Mouse (Mus musculus) neural tube, embryonic 13.5 days (tissue): Measurements from ENCODE around the gene Kat5. TPM values are rescaled to one million over a fixed set of nuclear protein-coding genes. Genes with fewer than 3 reads are reported as not detected.

Source experiments
- polyA plus RNA-seq: library from polyadenylated mRNA; unstranded; fragments of >200 nt; fragmentation: Nextera tagmentation; extraction: Ambion mirVana; gene quantifications from 2 replicates; pipeline ENCODE4 v1.2.1, GENCODE M21; 2015

Gene Kat5
- polyA plus RNA-seq, 1 experiment from 2014 or later = 77.2 TPM

Other genes with a start within 250 kb of the Kat5 start
- gene Eif1ad, start 243.5 kb downstream of the Kat5 start, polyA plus RNA-seq = 51.1 and 55.2 TPM in 2 replicates
- 311 and 317 TPM in 2 replicates for gene Banf1, start 243.1 kb downstream of the Kat5 start, polyA plus RNA-seq
- gene Sart1, start 221.5 kb downstream of the Kat5 start, polyA plus RNA-seq = 72.2 and 74.8 TPM in 2 replicates
- 0.20 TPM in 1 of 2 replicates, not detected in the other for gene Tsga10ip, start 207.7 kb downstream of the Kat5 start, polyA plus RNA-seq
- gene Drap1, start 185.3 kb downstream of the Kat5 start, polyA plus RNA-seq = 318 and 326 TPM in 2 replicates
- 69.5 and 75.5 TPM in 2 replicates for gene AI837181, start 185.1 kb downstream of the Kat5 start, polyA plus RNA-seq
- 0.59 TPM in 1 of 2 replicates, not detected in the other for gene Fosl1, start 162.7 kb downstream of the Kat5 start, polyA plus RNA-seq
- gene Ccdc85b, start 152.3 kb downstream of the Kat5 start, polyA plus RNA-seq = 10.7 and 11.1 TPM in 2 replicates
- gene Fibp, start 149.6 kb downstream of the Kat5 start, polyA plus RNA-seq = 163 and 164 TPM in 2 replicates
- gene Ctsw, start 141.7 kb downstream of the Kat5 start, polyA plus RNA-seq = 3.2 and 5.6 TPM in 2 replicates
- 56.9 and 60.8 TPM in 2 replicates for gene Efemp2, start 136.3 kb downstream of the Kat5 start, polyA plus RNA-seq
- 40.4 and 43.2 TPM in 2 replicates for gene Mus81, start 121.8 kb downstream of the Kat5 start, polyA plus RNA-seq
- gene Cfl1, start 119.8 kb downstream of the Kat5 start, polyA plus RNA-seq = 3,494 and 3,643 TPM in 2 replicates
- not detected in 2 replicates for gene 1700020D05Rik, start 106.5 kb downstream of the Kat5 start, polyA plus RNA-seq
- 69.9 and 74.3 TPM in 2 replicates for gene Snx32, start 99.7 kb downstream of the Kat5 start, polyA plus RNA-seq
- 0.11 TPM in 1 of 2 replicates, not detected in the other for gene Ovol1, start 49.6 kb downstream of the Kat5 start, polyA plus RNA-seq
- 2.9 and 3.5 TPM in 2 replicates for gene Ap5b1, start 42.2 kb downstream of the Kat5 start, polyA plus RNA-seq
- gene Rnaseh2c, start 8.4 kb downstream of the Kat5 start, polyA plus RNA-seq = 79.2 and 87.8 TPM in 2 replicates
- 33.8 and 36.5 TPM in 2 replicates for gene Rela, start 27.2 kb upstream of the Kat5 start, polyA plus RNA-seq
- 19.1 and 19.8 TPM in 2 replicates for gene Sipa1, start 53.5 kb upstream of the Kat5 start, polyA plus RNA-seq
- gene Map3k11, start 78.5 kb upstream of the Kat5 start, polyA plus RNA-seq = 17.4 and 18.0 TPM in 2 replicates
- gene Pcnx3, start 78.7 kb upstream of the Kat5 start, polyA plus RNA-seq = 23.0 TPM in 2 replicates
- gene Kcnk7, start 94.1 kb upstream of the Kat5 start, polyA plus RNA-seq = not detected in 2 replicates
- gene Ehbp1l1, start 116.1 kb upstream of the Kat5 start, polyA plus RNA-seq = 8.3 and 9.6 TPM in 2 replicates
- gene Fam89b, start 119.4 kb upstream of the Kat5 start, polyA plus RNA-seq = 186 and 194 TPM in 2 replicates
- gene Ltbp3, start 130.7 kb upstream of the Kat5 start, polyA plus RNA-seq = 16.0 and 17.0 TPM in 2 replicates
- 66.7 and 69.8 TPM in 2 replicates for gene Scyl1, start 161.2 kb upstream of the Kat5 start, polyA plus RNA-seq